Mouse (Mus musculus): ENCODE data around the gene Prdm10. TPM values are rescaled to one million over a fixed set of nuclear protein-coding genes. Genes with fewer than 3 reads are reported as not detected.

The Prdm10 gene
- polyA plus RNA-seq, 1 experiment from 2014 or later: 4.7 TPM

GRCm38 (mm10) chr9:31400441-31400840 is 120.1 kb downstream of the Prdm10 start:
- no peak overlapping the region for H3K27ac ChIP-seq (ENCODE audit: low read depth, low read length)
- H3K4me2 ChIP-seq: no peak overlapping the region
- ATAC-seq (replicated peaks; ENCODE audit: insufficient number of reproducible peaks, low FRiP score, low TSS enrichment): no peak
- peaks cover 63% of the 10 kb centered on the region for H3K36me3 ChIP-seq (ENCODE audit: control insufficient read depth, insufficient read depth, low read length)
- H3K4me3 ChIP-seq (ENCODE audit: low read depth, low read length): no peak overlapping the region
- WGBS (ENCODE audit: insufficient replicate concordance): 50% methylated on average over 4 of the region's 4 CpGs
- no peak overlapping the region for H3K9ac ChIP-seq (ENCODE audit: low read depth, low read length)
- no peaks in the 10 kb centered on the region for H3K9me3 ChIP-seq (replicated peaks; ENCODE audit: control insufficient read depth, low read length)
- H3K27me3 ChIP-seq (ENCODE audit: control insufficient read depth, insufficient read depth, low read length): no peaks in the 10 kb centered on the region
- no peaks in the 10 kb centered on the region for H3K4me1 ChIP-seq (ENCODE audit: control insufficient read depth, insufficient read depth, low read length)

GRCm38 (mm10) chr9:31404311-31404710 is 124.0 kb downstream of the Prdm10 start:
- no peak overlapping the region for H3K4me3 ChIP-seq (ENCODE audit: low read depth, low read length)
- 87% methylated on average over 2 of the region's 2 CpGs for WGBS (ENCODE audit: insufficient replicate concordance)
- H3K27me3 ChIP-seq (ENCODE audit: control insufficient read depth, insufficient read depth, low read length): no peaks in the 10 kb centered on the region
- peaks cover 58% of the 10 kb centered on the region for H3K36me3 ChIP-seq (ENCODE audit: control insufficient read depth, insufficient read depth, low read length)
- no peak for ATAC-seq (replicated peaks; ENCODE audit: insufficient number of reproducible peaks, low FRiP score, low TSS enrichment)
- no peaks in the 10 kb centered on the region for H3K9me3 ChIP-seq (replicated peaks; ENCODE audit: control insufficient read depth, low read length)
- H3K4me1 ChIP-seq (ENCODE audit: control insufficient read depth, insufficient read depth, low read length): no peaks in the 10 kb centered on the region
- no peak overlapping the region for H3K4me2 ChIP-seq
- H3K27ac ChIP-seq (ENCODE audit: low read depth, low read length): no peak overlapping the region
- no peak overlapping the region for H3K9ac ChIP-seq (ENCODE audit: low read depth, low read length)

- no peak overlapping the region for H3K9ac ChIP-seq (ENCODE audit: low read depth, low read length)
- H3K4me3 ChIP-seq (ENCODE audit: low read depth, low read length): no peak overlapping the region
- peaks cover 58% of the 10 kb centered on the region for H3K36me3 ChIP-seq (ENCODE audit: control insufficient read depth, insufficient read depth, low read length)
- WGBS (ENCODE audit: insufficient replicate concordance): 59% methylated on average over 6 of the region's 6 CpGs
- H3K4me1 ChIP-seq (ENCODE audit: control insufficient read depth, insufficient read depth, low read length): no peaks in the 10 kb centered on the region
- H3K27ac ChIP-seq (ENCODE audit: low read depth, low read length): no peak overlapping the region
- no peaks in the 10 kb centered on the region for H3K27me3 ChIP-seq (ENCODE audit: control insufficient read depth, insufficient read depth, low read length)
- no peak for ATAC-seq (replicated peaks; ENCODE audit: insufficient number of reproducible peaks, low FRiP score, low TSS enrichment)
- no peaks in the 10 kb centered on the region for H3K9me3 ChIP-seq (replicated peaks; ENCODE audit: control insufficient read depth, low read length)
- H3K4me2 ChIP-seq: no peak overlapping the region
These were observed 124.9 kb downstream of the Prdm10 start for GRCm38 (mm10) chr9:31405217-31405616.

GRCm38 (mm10) chr9:31412165-31412564 is 131.8 kb downstream of the Prdm10 start:
- Histone ChIP-seq H3K27ac (ENCODE audit: low read depth, low read length) (no peak overlapping the region), H3K4me3 (ENCODE audit: low read depth, low read length) (no peak overlapping the region), H3K27me3 (ENCODE audit: control insufficient read depth, insufficient read depth, low read length) (no peaks in the 10 kb centered on the region), H3K9me3 (replicated peaks; ENCODE audit: control insufficient read depth, low read length) (no peaks in the 10 kb centered on the region), H3K36me3 (ENCODE audit: control insufficient read depth, insufficient read depth, low read length) (peaks cover 48% of the 10 kb centered on the region), H3K4me2 (no peak overlapping the region), H3K9ac (ENCODE audit: low read depth, low read length) (no peak overlapping the region), H3K4me1 (ENCODE audit: control insufficient read depth, insufficient read depth, low read length) (no peaks in the 10 kb centered on the region)
- 89% methylated on average over 4 of the region's 4 CpGs for WGBS (ENCODE audit: insufficient replicate concordance)
- no peak for ATAC-seq (replicated peaks; ENCODE audit: insufficient number of reproducible peaks, low FRiP score, low TSS enrichment)

DNA sequence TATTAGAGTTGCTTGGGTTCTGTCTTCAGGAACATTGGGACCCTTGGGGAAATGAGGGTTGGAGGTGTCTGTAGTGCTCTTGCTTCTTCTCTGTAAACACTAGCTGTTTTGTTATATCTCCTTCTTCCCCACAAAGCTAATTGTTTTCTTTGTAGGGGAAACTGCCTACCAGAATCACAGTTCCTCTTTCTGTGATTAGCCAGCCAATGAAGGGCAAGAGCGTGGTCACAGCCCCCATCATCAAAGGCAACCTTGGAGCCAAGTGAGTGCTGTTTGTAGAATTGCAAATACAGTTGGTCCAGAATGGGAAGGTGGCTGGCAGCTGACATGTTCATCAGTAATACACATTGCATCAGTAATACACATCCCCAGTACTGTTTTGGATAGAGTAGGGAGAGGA is 138.5 kb downstream of the Prdm10 start:
- no peaks in the 10 kb centered on the region for H3K9me3 ChIP-seq (replicated peaks; ENCODE audit: control insufficient read depth, low read length)
- WGBS (ENCODE audit: insufficient replicate concordance): 84% methylated on average over 1 of the region's 1 CpGs
- no peak overlapping the region for H3K9ac ChIP-seq (ENCODE audit: low read depth, low read length)
- no peaks in the 10 kb centered on the region for H3K4me1 ChIP-seq (ENCODE audit: control insufficient read depth, insufficient read depth, low read length)
- H3K4me3 ChIP-seq (ENCODE audit: low read depth, low read length): no peak overlapping the region
- H3K27ac ChIP-seq (ENCODE audit: low read depth, low read length): no peak overlapping the region
- no peak overlapping the region for H3K4me2 ChIP-seq
- no peak for ATAC-seq (replicated peaks; ENCODE audit: insufficient number of reproducible peaks, low FRiP score, low TSS enrichment)
- peaks cover 25% of the 10 kb centered on the region for H3K36me3 ChIP-seq (ENCODE audit: control insufficient read depth, insufficient read depth, low read length)
- no peaks in the 10 kb centered on the region for H3K27me3 ChIP-seq (ENCODE audit: control insufficient read depth, insufficient read depth, low read length)

DNA sequence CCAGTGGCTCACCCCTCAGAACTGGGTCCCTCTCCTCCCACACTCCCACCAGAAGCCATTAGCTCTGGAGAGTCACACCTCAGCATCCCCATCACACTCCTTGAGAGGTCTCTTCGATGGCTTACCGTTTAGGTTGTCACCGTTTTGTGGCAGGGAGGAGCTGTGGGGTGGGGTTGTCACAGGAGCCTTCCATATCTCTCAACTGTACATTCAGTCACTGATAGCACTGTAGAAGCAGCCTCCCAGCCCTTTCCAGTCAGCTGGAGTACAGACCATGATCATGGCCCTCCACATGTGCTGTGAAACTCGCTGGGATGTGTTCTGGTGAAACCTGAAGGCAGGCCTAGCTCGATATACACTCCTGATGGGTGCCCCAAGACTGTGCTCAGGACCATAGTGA is 141.8 kb downstream of the Prdm10 start:
- no peak for ATAC-seq (replicated peaks; ENCODE audit: insufficient number of reproducible peaks, low FRiP score, low TSS enrichment)
- no peak overlapping the region for H3K27ac ChIP-seq (ENCODE audit: low read depth, low read length)
- WGBS (ENCODE audit: insufficient replicate concordance): 75% methylated on average over 5 of the region's 5 CpGs
- no peak overlapping the region for H3K4me2 ChIP-seq
- no peaks in the 10 kb centered on the region for H3K4me1 ChIP-seq (ENCODE audit: control insufficient read depth, insufficient read depth, low read length)
- no peak overlapping the region for H3K9ac ChIP-seq (ENCODE audit: low read depth, low read length)
- H3K27me3 ChIP-seq (ENCODE audit: control insufficient read depth, insufficient read depth, low read length): no peaks in the 10 kb centered on the region
- H3K36me3 ChIP-seq (ENCODE audit: control insufficient read depth, insufficient read depth, low read length): peaks cover 13% of the 10 kb centered on the region
- no peak overlapping the region for H3K4me3 ChIP-seq (ENCODE audit: low read depth, low read length)
- no peaks in the 10 kb centered on the region for H3K9me3 ChIP-seq (replicated peaks; ENCODE audit: control insufficient read depth, low read length)

DNA sequence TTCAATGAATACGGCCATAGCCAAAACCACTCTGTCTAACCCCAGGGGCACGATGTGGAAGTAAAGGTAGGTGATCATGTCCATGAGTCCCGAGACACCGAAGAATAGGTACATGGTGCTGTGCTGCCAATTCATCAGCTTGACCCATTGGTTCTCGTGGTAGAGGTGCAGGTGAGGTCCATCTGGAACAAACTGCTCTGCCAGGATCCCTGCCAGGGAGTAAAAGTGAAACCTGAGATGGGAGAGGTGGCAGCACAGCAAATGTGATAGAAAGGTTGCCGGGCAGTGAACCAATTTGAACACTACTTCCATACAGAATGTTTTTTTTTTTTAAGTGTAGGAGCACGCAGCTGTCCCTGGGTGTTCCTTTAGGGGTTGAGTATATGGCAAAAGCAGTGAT is 148.6 kb downstream of the Prdm10 start:
- Histone ChIP-seq H3K9ac (ENCODE audit: low read depth, low read length) (no peak overlapping the region), H3K36me3 (ENCODE audit: control insufficient read depth, insufficient read depth, low read length) (no peaks in the 10 kb centered on the region), H3K4me3 (ENCODE audit: low read depth, low read length) (no peak overlapping the region), H3K4me2 (no peak overlapping the region), H3K4me1 (ENCODE audit: control insufficient read depth, insufficient read depth, low read length) (no peaks in the 10 kb centered on the region), H3K27me3 (ENCODE audit: control insufficient read depth, insufficient read depth, low read length) (no peaks in the 10 kb centered on the region), H3K9me3 (replicated peaks; ENCODE audit: control insufficient read depth, low read length) (no peaks in the 10 kb centered on the region), H3K27ac (ENCODE audit: low read depth, low read length) (no peak overlapping the region)
- WGBS (ENCODE audit: insufficient replicate concordance): 78% methylated on average over 7 of the region's 7 CpGs
- no peak for ATAC-seq (replicated peaks; ENCODE audit: insufficient number of reproducible peaks, low FRiP score, low TSS enrichment)

GRCm38 (mm10) chr9:31430011-31430410 is 149.7 kb downstream of the Prdm10 start:
- Histone ChIP-seq H3K27me3 (ENCODE audit: control insufficient read depth, insufficient read depth, low read length) (no peaks in the 10 kb centered on the region), H3K4me3 (ENCODE audit: low read depth, low read length) (no peak overlapping the region), H3K9ac (ENCODE audit: low read depth, low read length) (no peak overlapping the region), H3K27ac (ENCODE audit: low read depth, low read length) (no peak overlapping the region), H3K4me1 (ENCODE audit: control insufficient read depth, insufficient read depth, low read length) (no peaks in the 10 kb centered on the region), H3K9me3 (replicated peaks; ENCODE audit: control insufficient read depth, low read length) (no peaks in the 10 kb centered on the region), H3K4me2 (no peak overlapping the region), H3K36me3 (ENCODE audit: control insufficient read depth, insufficient read depth, low read length) (no peaks in the 10 kb centered on the region)
- 60% methylated on average over 9 of the region's 9 CpGs for WGBS (ENCODE audit: insufficient replicate concordance)
- no peak for ATAC-seq (replicated peaks; ENCODE audit: insufficient number of reproducible peaks, low FRiP score, low TSS enrichment)
